Mouse (Mus musculus) cerebellum, adult 2 months (tissue): ENCODE data around the gene Dmrtc2.
"Not testable (repeated sequence)": the region's sequence is repeated elsewhere in the genome, so short reads cannot be mapped to it uniquely, and the experiment has no call there.

ENCODE experiments used
- CTCF ChIP-seq: fragments of 200-500 bp; IDR thresholded peaks from 2 replicates; pipeline ENCODE4 v1.5.1; 2011; ENCODE audit warnings: low read depth, mild to moderate bottlenecking, control low read depth, low read length, moderate library complexity, borderline replicate concordance; ENCODE audit not compliant: insufficient read depth
- POLR2A ChIP-seq: fragments of 200-500 bp; IDR thresholded peaks from 2 replicates; pipeline ENCODE4 v1.6.1; 2011; ENCODE audit warnings: low read length, control low read depth, borderline replicate concordance; ENCODE audit not compliant: insufficient read depth

- not testable (repeated sequence) for TF ChIP-seq CTCF, POLR2A
These were observed 23.3 kb upstream of the Dmrtc2 start for GRCm38 (mm10) chr7:24846576-24846975.
